In genomic region chr17:68065751-68066150, GRCm38 (mm10) we compare ENCODE assay signal across 17 mouse cellular contexts.
A peak's percentile ranks its signal among the peaks of the same experiment; 100 is the strongest.
DNase-seq lines count a peak whose midpoint lies in the region.
"Had no signal": no experiment of that assay in that cellular context is flagged by ENCODE, and none has a peak within 500 bp of the region (broad histone marks: within the 10 kb centered on the region; RNA-seq: fewer than 3 reads in every experiment).

No protein-coding gene starts in this region.

- intact Hi-C loops in gastrocnemius, postnatal 36 days (cut with DNase I): no loop called here

- peak; percentile 5 for DNase-seq in gastrocnemius, adult 18-20 months (ENCODE audit: low spot score)
- DNase-seq in gastrocnemius, postnatal 36 days: no peak
- DNase-seq in urinary bladder, postnatal 36 days (ENCODE audit: low spot score in 2 of 2): peak; percentile 6 to 9
- no peak for DNase-seq in urinary bladder, postnatal 4 days (ENCODE audit: low spot score in 2 of 2)
- DNase-seq in adrenal gland, postnatal 10 days: peak; percentile 56
- DNase-seq in spleen, adult 12 weeks (ENCODE audit: low spot score): no peak
- DNase-seq in right cerebral cortex, postnatal 4 days: no peak
- DNase-seq in embryo, embryonic 11 days: no peak
- DNase-seq: cerebellum, adult 8-10 months; cerebellum, postnatal 36 days; heart, postnatal 4 days; kidney, adult 8-10 months; kidney, postnatal 14 days; liver; lung, postnatal 4 days; right cerebral cortex, adult 18-20 months; thymus, postnatal 14 days had no signal

Comparison
In these comparisons a context has a peak if more than half of its experiments do, and no peak if none do; other contexts are left out.
1. DNase-seq: peak in gastrocnemius, adult 18-20 months (single experiment), urinary bladder, postnatal 36 days (2 of 2) and adrenal gland, postnatal 10 days (single experiment); none in gastrocnemius, postnatal 36 days (0 of 2), urinary bladder, postnatal 4 days (0 of 2), spleen, adult 12 weeks (single experiment), right cerebral cortex, postnatal 4 days (single experiment) and embryo, embryonic 11 days (single experiment).